Mouse (Mus musculus) MEL (cell line): Measurements from ENCODE around the gene Atp5h.

Experiments
- BHLHE40 ChIP-seq: IDR thresholded peaks from 2 replicates; pipeline ENCODE4 v1.6.1; 2012; ENCODE audit warnings: low read depth, mild to moderate bottlenecking, inconsistent platforms, low read length, improper control_type of control experiment, borderline replicate concordance
- CTCF ChIP-seq, 3 experiments: IDR thresholded peaks in 2 of 3; conservative IDR thresholded peaks in 1 of 3; 2 replicates each; pipeline ENCODE4 v1.5.1; 2011 to 2012; ENCODE audit warnings: low read length in 3 of 3, low read depth in 2 of 3, mild to moderate bottlenecking in 2 of 3, improper control_type of control experiment in 1 of 3, inconsistent platforms in 1 of 3, mixed read lengths in 1 of 3, moderate library complexity in 1 of 3; ENCODE audit not compliant: control insufficient read depth in 1 of 3, insufficient read depth in 1 of 3, poor library complexity in 1 of 3, severe bottlenecking in 1 of 3
- ELF1 ChIP-seq: IDR thresholded peaks from 2 replicates; pipeline ENCODE4 v1.6.1; 2014; ENCODE audit warnings: low read depth, mild to moderate bottlenecking, inconsistent platforms, low read length, improper control_type of control experiment, moderate library complexity
- EP300 ChIP-seq, 2 experiments: IDR thresholded peaks; 2 replicates each; pipeline ENCODE4 v1.6.1; 2011; ENCODE audit warnings: improper control_type of control experiment in 2 of 2, low read length in 2 of 2, low read depth in 1 of 2, mild to moderate bottlenecking in 1 of 2
- NELFE ChIP-seq: IDR thresholded peaks from 2 replicates; pipeline ENCODE4 v1.6.1; 2011; ENCODE audit warnings: low read depth, low read length, improper control_type of control experiment
- POLR2A ChIP-seq, 2 experiments: IDR thresholded peaks; 2 replicates each; pipeline ENCODE4 v1.6.1; 2011 to 2012; ENCODE audit warnings: low read length in 2 of 2, mild to moderate bottlenecking in 2 of 2, control low read depth in 1 of 2, improper control_type of control experiment in 1 of 2, low read depth in 1 of 2, moderate library complexity in 1 of 2; ENCODE audit not compliant: control insufficient read depth in 1 of 2, insufficient read depth in 1 of 2, poor library complexity in 1 of 2
- POLR2AphosphoS2 ChIP-seq: IDR thresholded peaks from 2 replicates; pipeline ENCODE4 v1.6.1; 2011; ENCODE audit warnings: low read length, improper control_type of control experiment
- SMC3 ChIP-seq: IDR thresholded peaks from 2 replicates; pipeline ENCODE4 v1.6.1; 2011; ENCODE audit warnings: low read depth, low read length, improper control_type of control experiment
- USF1 ChIP-seq: IDR thresholded peaks from 2 replicates; pipeline ENCODE4 v1.6.1; 2014; ENCODE audit warnings: low read depth, mild to moderate bottlenecking, inconsistent platforms, low read length, improper control_type of control experiment, moderate library complexity
- USF2 ChIP-seq, 2 experiments: IDR thresholded peaks; 2 replicates each; pipeline ENCODE4 v1.6.1; 2011 to 2012; ENCODE audit warnings: improper control_type of control experiment in 2 of 2, low read length in 2 of 2, borderline replicate concordance in 1 of 2, inconsistent platforms in 1 of 2, low read depth in 1 of 2, mild to moderate bottlenecking in 1 of 2; ENCODE audit not compliant: insufficient read depth in 1 of 2
- ZC3H11A ChIP-seq: IDR thresholded peaks from 2 replicates; pipeline ENCODE4 v1.6.1; 2012; ENCODE audit warnings: low read depth, mild to moderate bottlenecking, inconsistent platforms, low read length, improper control_type of control experiment
- ZKSCAN1 ChIP-seq: IDR thresholded peaks from 2 replicates; pipeline ENCODE4 v1.6.1; 2012; ENCODE audit warnings: low read depth, mild to moderate bottlenecking, inconsistent platforms, low read length, improper control_type of control experiment, moderate library complexity

GRCm38 (mm10) chr11:115461846-115462242, 42.1 kb upstream of the Atp5h start:
- TF ChIP-seq SMC3 = no peak
- TF ChIP-seq POLR2AphosphoS2 = no peak
- TF ChIP-seq USF2 (IDR thresholded peaks at IDR 0.05; ENCODE audit: borderline replicate concordance in 1 of 2, insufficient read depth in 1 of 2, low read depth in 1 of 2, low read length in 2 of 2) = no peak
- TF ChIP-seq BHLHE40 = no peak
- TF ChIP-seq ELF1 = no peak
- no peak for TF ChIP-seq CTCF (IDR thresholded peaks at IDR 0.05 in 2 of 3, conservative IDR thresholded peaks at IDR 0.05 in 1 of 3; ENCODE audit: control insufficient read depth in 1 of 3, insufficient read depth in 1 of 3, low read depth in 2 of 3, low read length in 3 of 3, poor library complexity in 1 of 3, severe bottlenecking in 1 of 3)
- no peak for TF ChIP-seq POLR2A (IDR thresholded peaks at IDR 0.05; ENCODE audit: control insufficient read depth in 1 of 2, insufficient read depth in 1 of 2, low read depth in 1 of 2, low read length in 2 of 2, poor library complexity in 1 of 2)
- no peak for TF ChIP-seq ZKSCAN1
- no peak for TF ChIP-seq USF1
- no peak for TF ChIP-seq NELFE
- no peak for TF ChIP-seq EP300 (IDR thresholded peaks at IDR 0.05; ENCODE audit: low read depth in 1 of 2, low read length in 2 of 2)
- TF ChIP-seq ZC3H11A = no peak
